Mouse (Mus musculus): ENCODE data around the gene Mau2.

DNA sequence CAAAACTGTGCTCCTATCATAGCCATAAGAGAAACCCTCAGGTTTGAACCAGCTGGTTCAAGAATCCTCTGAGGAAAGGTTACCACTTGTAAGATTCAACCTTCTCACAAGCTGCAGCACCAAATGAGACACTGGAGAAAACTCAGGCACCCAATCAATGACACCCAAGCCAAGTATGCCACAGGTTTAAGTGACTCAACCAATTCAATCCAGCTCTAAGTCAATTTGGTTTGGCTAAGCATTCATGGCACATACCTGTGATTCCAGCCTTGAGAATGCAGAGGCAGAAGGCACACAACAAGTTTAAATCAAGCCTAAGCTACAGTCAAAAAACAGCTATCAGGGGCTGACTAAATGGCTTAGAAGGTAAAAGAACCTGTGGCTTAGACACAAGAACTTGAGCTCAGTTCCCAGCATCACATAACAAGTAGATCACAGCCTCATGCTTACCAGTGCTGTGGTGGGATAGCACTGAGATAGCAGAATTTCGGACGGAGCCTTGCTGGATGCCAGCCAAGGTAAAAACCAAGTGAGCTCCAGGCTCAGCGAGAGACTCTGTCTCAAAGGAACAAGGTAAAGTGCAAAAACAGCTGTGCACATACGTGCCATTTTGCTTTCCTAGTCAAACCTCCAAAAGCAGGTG is 75.1 kb downstream of the Mau2 start:
- TF ChIP-seq GATA1 (IDR thresholded peaks at IDR 0.05; ENCODE audit: borderline replicate concordance, low read length) (no peak), FLI1 (IDR thresholded peaks at IDR 0.05; ENCODE audit: low read length) (no peak)
